ENCODE assay signal across 11 mouse cellular contexts in genomic region chr9:49533912-49534491, GRCm38 (mm10). TPM values are rescaled to one million over a fixed set of nuclear protein-coding genes. Genes with fewer than 3 reads are reported as not detected.
DNase-seq lines count a peak whose midpoint lies in the region; ATAC-seq and TF ChIP-seq lines count a peak whose summit lies in the region.
"Had no signal": no experiment of that assay in that cellular context is flagged by ENCODE, and none has a peak within 500 bp of the region (broad histone marks: within the 10 kb centered on the region; RNA-seq: fewer than 3 reads in every experiment).

No protein-coding gene starts in this region.

- H3K9ac ChIP-seq in CH12.LX (ENCODE audit: insufficient read depth, low read depth) = no peak overlapping the region
- no peak overlapping the region for H3K9ac ChIP-seq in forebrain, postnatal 0 days
- H3K9ac ChIP-seq in midbrain, embryonic 13.5 days (replicated peaks) = no peak overlapping the region; the same call in 1 of the 2 replicates

- dilution Hi-C loops in CH12.LX (cut with MboI; ENCODE audit: extremely low pct_ligation_motif_present, extremely low pct_unique_long_range_greater_than_20kb, low sequenced_read_pairs) = no loop called here

- H3K27me3 ChIP-seq in CH12.LX (replicated peaks) = no peaks in the 10 kb centered on the region
- no peaks in the 10 kb centered on the region for H3K27me3 ChIP-seq in forebrain, postnatal 0 days (ENCODE audit: insufficient read depth, low read length)
- H3K27me3 ChIP-seq in midbrain, embryonic 13.5 days = no peaks in the 10 kb centered on the region

- no peak for TF ChIP-seq POLR2A in CH12.LX (IDR thresholded peaks at IDR 0.05; ENCODE audit: low read depth, low read length)
- no peak for TF ChIP-seq POLR2A in brain, embryonic 14.5 days (IDR thresholded peaks at IDR 0.05; ENCODE audit: borderline replicate concordance, extremely low read depth, insufficient read depth, insufficient read length, poor library complexity, severe bottlenecking)

- H3K36me3 ChIP-seq in CH12.LX (replicated peaks in 1 of 2; ENCODE audit: control insufficient read depth in 1 of 2, insufficient read depth in 1 of 2, low read length in 1 of 2) = no peaks in the 10 kb centered on the region
- H3K36me3 ChIP-seq in forebrain, postnatal 0 days (ENCODE audit: insufficient read depth) = peaks cover 29% of the 10 kb centered on the region
- H3K36me3 ChIP-seq in midbrain, embryonic 13.5 days = peaks cover 36% of the 10 kb centered on the region

- peak overlapping the region in 1 of 3 experiments; percentile 12 for H3K4me3 ChIP-seq in CH12.LX (replicated peaks in 1 of 3; ENCODE audit: low read depth in 2 of 3, low read length in 2 of 3, poor library complexity in 1 of 3)
- no peak overlapping the region for H3K4me3 ChIP-seq in forebrain, postnatal 0 days (ENCODE audit: low read depth, low read length)
- no peak overlapping the region for H3K4me3 ChIP-seq in midbrain, embryonic 13.5 days (replicated peaks)

- no peaks in the 10 kb centered on the region for H3K79me2 ChIP-seq in CH12.LX (replicated peaks; ENCODE audit: control insufficient read depth, extremely low read depth, insufficient read depth, poor library complexity, severe bottlenecking)

- H3K4me2 ChIP-seq in CH12.LX (ENCODE audit: insufficient read depth, low read depth, poor library complexity, severe bottlenecking) = peak overlapping the region; percentile 37
- H3K4me2 ChIP-seq in forebrain, postnatal 0 days (ENCODE audit: low read depth) = no peak overlapping the region
- no peak overlapping the region for H3K4me2 ChIP-seq in midbrain, embryonic 13.5 days (replicated peaks)

- DNase-seq in CH12.LX (ENCODE audit: extremely low read depth) = peak; percentile 62
- DNase-seq in brain, embryonic 14.5 days (ENCODE audit: low read depth) = peak; percentile 81
- DNase-seq in forebrain, postnatal 0 days = peak; percentile 42
- no peak for DNase-seq in urinary bladder, postnatal 4 days (ENCODE audit: low spot score in 2 of 2)
- DNase-seq in adrenal gland, postnatal 36 days = no peak
- no peak for DNase-seq in lung, postnatal 36 days
- DNase-seq: heart, postnatal 4 days; kidney, postnatal 36 days; thymus, postnatal 25 days had no signal

- TF ChIP-seq CTCF in CH12.LX (conservative IDR thresholded peaks at IDR 0.05 in 1 of 2, IDR thresholded peaks at IDR 0.05 in 1 of 2; ENCODE audit: low read depth in 2 of 2, low read length in 2 of 2) = no peak
- TF ChIP-seq CTCF in brain, embryonic 14.5 days (IDR thresholded peaks at IDR 0.05; ENCODE audit: borderline replicate concordance, extremely low read depth, insufficient read depth, insufficient read length) = no peak
- TF ChIP-seq CTCF in forebrain, postnatal 0 days (IDR thresholded peaks at IDR 0.05; ENCODE audit: low read depth) = no peak

- peak; percentile 47 for ATAC-seq in forebrain, postnatal 0 days
- ATAC-seq in midbrain, embryonic 13.5 days = peak; percentile 69
- no peak for ATAC-seq in cerebellum, adult (ENCODE audit: insufficient number of reproducible peaks, low FRiP score, low TSS enrichment)

- 7% methylated on average over 8 of the region's 8 CpGs for WGBS in forebrain, postnatal 0 days
- 5% methylated on average over 8 of the region's 8 CpGs for WGBS in midbrain, embryonic 13.5 days

- in situ Hi-C loops in CH12.LX (cut with MboI; ENCODE audit: low pct_ligation_motif_present, low pct_unique_long_range_greater_than_20kb, low sequenced_read_pairs) = loop anchor here (25.0 kb wide), 1 partner anchor 1003 kb away; the partner anchor contains the start of gene Pts

- no peak overlapping the region; the same call in 1 of the 2 replicates for H3K27ac ChIP-seq in CH12.LX (ENCODE audit: insufficient read depth, low read depth)
- peak overlapping the region; percentile 54; the same call in 1 of the 2 replicates for H3K27ac ChIP-seq in forebrain, postnatal 0 days (ENCODE audit: low read depth, low read length)
- peak overlapping the region; percentile 74 for H3K27ac ChIP-seq in midbrain, embryonic 13.5 days

- TF ChIP-seq EP300 in CH12.LX (IDR thresholded peaks at IDR 0.05; ENCODE audit: low read length) = peak; percentile 76

- H3K9me3 ChIP-seq in CH12.LX (replicated peaks; ENCODE audit: low read length) = no peaks in the 10 kb centered on the region
- H3K9me3 ChIP-seq in forebrain, postnatal 0 days (ENCODE audit: low read length) = no peaks in the 10 kb centered on the region
- H3K9me3 ChIP-seq in midbrain, embryonic 13.5 days = no peaks in the 10 kb centered on the region

- peaks cover 21 to 48% of the 10 kb centered on the region in 2 experiments for H3K4me1 ChIP-seq in CH12.LX (ENCODE audit: control insufficient read depth in 1 of 2, insufficient read depth in 2 of 2)
- peaks cover 11% of the 10 kb centered on the region; the same call in 1 of the 2 replicates for H3K4me1 ChIP-seq in forebrain, postnatal 0 days (ENCODE audit: insufficient read depth)
- peaks cover 53% of the 10 kb centered on the region for H3K4me1 ChIP-seq in midbrain, embryonic 13.5 days (replicated peaks)

- no peak for TF ChIP-seq RAD21 in CH12.LX (IDR thresholded peaks at IDR 0.05; ENCODE audit: low read depth, low read length)

TF ChIP-seq in CH12.LX, 34 proteins besides CTCF, POLR2A, EP300 and RAD21:
- TF ChIP-seq USF2 (conservative IDR thresholded peaks at IDR 0.05; ENCODE audit: low read depth, low read length) = no peak
- TF ChIP-seq MXI1 (IDR thresholded peaks at IDR 0.05; ENCODE audit: low read depth, low read length) = no peak
- peak; percentile 54 for TF ChIP-seq ELF1 (IDR thresholded peaks at IDR 0.05; ENCODE audit: low read depth, low read length)
- 0 out of 2 replicates have a peak, but pooled peaks have one; percentile 54 for TF ChIP-seq RCOR1 (conservative IDR thresholded peaks at IDR 0.05; ENCODE audit: low read depth, low read length)
- TF ChIP-seq IRF4 (IDR thresholded peaks at IDR 0.05; ENCODE audit: low read depth, low read length) = peak; percentile 81
- peak; percentile 50; the same call in 1 of the 2 replicates for TF ChIP-seq ZNF384 (IDR thresholded peaks at IDR 0.05; ENCODE audit: low read depth, low read length)
- peak; percentile 80 for TF ChIP-seq BHLHE40 (IDR thresholded peaks at IDR 0.05; ENCODE audit: low read depth, low read length)
- no peak for TF ChIP-seq SIN3A (IDR thresholded peaks at IDR 0.05; ENCODE audit: low read length)

RNA-seq across cellular contexts. Expression of gene Ttc12, which starts 48.0 kb away (rescaled TPM):
- total RNA-seq in CH12.LX (2012; rRNA removed) (0.50 and 0.59 TPM in 2 replicates), CH12.LX (2014; rRNA removed) (0.67 and 0.68 TPM in 2 replicates)
- 0.44 and 0.68 TPM in 2 replicates for polyA plus RNA-seq in CH12.LX (2012; ENCODE audit: insufficient read length, low read depth)
- polyA plus RNA-seq in brain, embryonic 14.5 days (2012; rRNA removed) = 1.2 and 2.5 TPM in 2 replicates
- 2.6 and 3.7 TPM in 2 replicates for total RNA-seq in forebrain, postnatal 0 days (2014; rRNA removed)
- 1.2 and 2.5 TPM in 2 replicates for polyA plus RNA-seq in forebrain, postnatal 0 days (2015; fragmentation: Nextera tagmentation; extraction: Ambion mirVana)
- polyA plus RNA-seq in midbrain, embryonic 13.5 days (2015; fragmentation: Nextera tagmentation; extraction: Ambion mirVana) = 1.8 and 1.9 TPM in 2 replicates
- 10 to 100 TPM; 14.6 to 16.0 TPM for total RNA-seq in adrenal gland, postnatal 36 days (2021)

Comparison
In these comparisons a context has a peak if more than half of its experiments do, and no peak if none do; other contexts are left out.
1. DNase-seq: peak in CH12.LX (single experiment), brain, embryonic 14.5 days (single experiment) and forebrain, postnatal 0 days (single experiment); none in urinary bladder, postnatal 4 days (0 of 2), adrenal gland, postnatal 36 days (0 of 2) and lung, postnatal 36 days (single experiment).